Mouse (Mus musculus) small intestine, adult 2 months (tissue): Measurements from ENCODE around the gene Crlf1.

Experiments
- CTCF ChIP-seq: fragments of 200-500 bp; IDR thresholded peaks from 2 replicates; pipeline ENCODE4 v1.5.1; 2012; ENCODE audit warnings: low read depth, mild to moderate bottlenecking, control low read depth, inconsistent platforms, low read length, moderate library complexity, mixed read lengths; ENCODE audit not compliant: insufficient replicate concordance, insufficient read length; ENCODE audit errors: extremely low read depth
- POLR2A ChIP-seq: fragments of 200-500 bp; IDR thresholded peaks from 2 replicates; pipeline ENCODE4 v1.6.1; 2012; ENCODE audit warnings: low read depth, mild to moderate bottlenecking, control low read depth, inconsistent platforms, low read length, moderate library complexity

DNA sequence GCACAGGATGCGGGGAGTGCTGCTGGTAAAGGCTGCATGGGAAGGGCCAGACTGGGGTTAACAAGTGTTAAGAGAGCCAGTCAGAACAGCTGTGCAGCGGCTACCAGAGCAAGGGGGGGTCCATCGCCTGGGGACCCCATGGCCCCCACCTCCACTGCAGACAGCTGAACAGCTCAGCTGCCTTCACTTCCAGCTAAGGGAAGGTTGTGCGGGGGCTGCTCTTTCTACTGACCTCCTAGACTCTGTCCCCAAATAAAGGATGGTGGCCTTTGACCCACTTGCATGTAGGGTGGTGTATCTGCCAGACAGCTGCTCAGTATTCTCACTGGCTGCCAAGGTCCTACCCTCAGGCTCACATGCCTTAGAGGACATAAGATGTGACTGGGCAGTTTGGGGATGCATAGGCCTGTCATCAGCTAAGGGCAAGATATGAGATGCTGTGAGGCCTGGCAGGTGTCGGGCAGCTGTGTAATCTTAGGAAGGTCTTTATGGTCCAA lies 25.7 kb upstream of the Crlf1 start:
- TF ChIP-seq CTCF: no peak
- TF ChIP-seq POLR2A: no peak
